Mouse (Mus musculus) frontal cortex, postnatal 25 days (tissue): Measurements from ENCODE around the gene Ninl.

Source experiments
- DNase-seq, 2 experiments: peaks; one replicate each; pipeline ENCODE4 v3.0.0; 2022; ENCODE audit warnings: low spot score in 2 of 2

Gene Ninl

GRCm38 (mm10) chr2:150904272-150904935 lies 134.8 kb downstream of the Ninl start, which contains the start of gene Abhd12:
Gene Abhd12 (minus strand): TSS chr2:150904741.
- DNase-seq, result peak; percentile 95 to 96

GRCm38 (mm10) chr2:150902347-150902746 lies 136.8 kb downstream of the Ninl start:
- DNase-seq, result no peak

- no peak for DNase-seq
Observed at GRCm38 (mm10) chr2:150900341-150900740, 138.8 kb downstream of the Ninl start.

GRCm38 (mm10) chr2:150895691-150896252 lies 143.4 kb downstream of the Ninl start:
- DNase-seq, result no peak

- no peak for DNase-seq
Observed at GRCm38 (mm10) chr2:150894617-150895267, 144.4 kb downstream of the Ninl start.

- DNase-seq, result no peak
Observed at GRCm38 (mm10) chr2:150887370-150887769, 151.8 kb downstream of the Ninl start.

GRCm38 (mm10) chr2:150886315-150886714 lies 152.9 kb downstream of the Ninl start:
- no peak for DNase-seq

- no peak for DNase-seq
Observed at GRCm38 (mm10) chr2:150885814-150886213, 153.4 kb downstream of the Ninl start.

GRCm38 (mm10) chr2:150884779-150885110 lies 154.4 kb downstream of the Ninl start:
- no peak for DNase-seq
